Mouse (Mus musculus) olfactory bulb, adult 2 months (tissue): Measurements from ENCODE around the gene Enox1. TPM values are rescaled to one million over a fixed set of nuclear protein-coding genes. Genes with fewer than 3 reads are reported as not detected.

Experiments
- H3K27ac ChIP-seq: fragments of 200-500 bp; 2 replicates; pipeline ENCODE4 v1.5.1; 2012; ENCODE audit warnings: low read depth, low read length; ENCODE audit not compliant: insufficient read depth
- H3K4me1 ChIP-seq: fragments of 200-500 bp; 2 replicates; pipeline ENCODE4 v1.6.1; 2012; ENCODE audit warnings: low read length; ENCODE audit not compliant: control insufficient read depth, insufficient read depth
- H3K4me3 ChIP-seq: fragments of 200-500 bp; 2 replicates; pipeline ENCODE4 v1.5.1; 2012; ENCODE audit warnings: mild to moderate bottlenecking, low read depth, low read length, moderate library complexity; ENCODE audit not compliant: insufficient read depth
- CTCF ChIP-seq: fragments of 200-500 bp; IDR thresholded peaks from 2 replicates; pipeline ENCODE4 v1.5.1; 2012; ENCODE audit warnings: low read depth, mild to moderate bottlenecking, low read length, moderate library complexity; ENCODE audit not compliant: insufficient read depth
- POLR2A ChIP-seq: fragments of 200-500 bp; IDR thresholded peaks from 2 replicates; pipeline ENCODE4 v1.6.1; 2012; ENCODE audit warnings: mild to moderate bottlenecking, low read depth, low read length, moderate library complexity; ENCODE audit not compliant: insufficient read depth
- WGBS: fragments of 180-500 bp; shearing (Covaris S2); methylation state at CpG from one replicate; pipeline ENCODE4 v1.1.7; 2018; 5-methylcytosine and 5-hydroxymethylcytosine counted together
- polyA plus RNA-seq: library from polyadenylated mRNA; stranded (reverse); fragments of >200 nt; gene quantifications from 2 replicates; pipeline ENCODE4 v1.2.4, GENCODE M21; 2012; ENCODE audit warnings: low replicate concordance; ENCODE audit not compliant: missing spikeins, insufficient read depth, insufficient read length

The Enox1 gene
- polyA plus RNA-seq, 1 experiment, result not detected

DNA sequence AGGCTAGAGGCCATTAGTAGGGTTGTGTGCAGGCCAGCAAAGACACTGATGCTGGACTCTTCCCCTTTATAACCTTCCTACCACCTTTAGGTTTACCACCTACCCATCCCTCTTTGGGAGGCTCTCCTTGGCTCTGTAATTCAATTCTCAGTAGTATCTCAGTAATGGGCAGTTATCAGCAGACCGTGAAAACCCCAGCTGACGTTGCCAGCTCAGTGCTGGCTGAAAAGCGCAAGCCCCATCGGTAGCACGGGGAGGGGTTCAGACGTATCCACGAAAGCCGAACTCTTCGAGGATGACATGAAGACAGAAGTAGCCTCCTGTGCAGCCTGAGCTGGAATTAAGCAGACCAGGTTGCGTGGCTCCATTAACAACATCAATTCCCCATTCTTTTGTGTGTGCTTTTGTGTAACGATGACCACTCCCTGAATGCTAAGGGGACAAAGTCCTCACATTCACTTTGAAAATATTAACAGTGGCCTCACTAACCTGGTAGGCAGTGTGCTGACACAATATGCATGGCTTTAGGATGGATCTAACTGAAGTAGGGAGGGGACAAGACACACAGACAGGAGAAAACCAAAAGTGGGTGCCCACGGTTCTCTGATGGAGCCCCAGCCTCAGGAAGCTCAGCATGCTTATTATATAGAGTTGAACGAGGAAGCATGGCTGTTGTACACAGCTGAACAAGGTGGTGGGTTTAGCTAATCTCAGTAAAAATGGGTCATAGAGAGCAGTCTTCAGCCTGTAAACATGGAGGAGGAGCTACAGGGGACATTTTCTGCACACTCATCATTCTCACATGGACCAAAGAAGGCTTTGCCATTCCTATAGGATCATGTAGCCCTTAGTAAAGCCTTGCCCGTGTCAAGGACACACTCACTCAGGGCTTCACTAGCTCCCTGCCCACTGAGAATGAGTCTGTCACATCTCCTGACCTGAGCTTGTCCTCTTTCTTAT, 439.9 kb downstream of the Enox1 start:
- TF ChIP-seq CTCF (no peak), POLR2A (no peak)
- 78% methylated on average over 14 of the region's 14 CpGs for WGBS
- no peak overlapping the region for H3K4me3 ChIP-seq
- peaks cover 3% of the 10 kb centered on the region; the same call in 1 of the 2 replicates for H3K4me1 ChIP-seq
- no peak overlapping the region for H3K27ac ChIP-seq

DNA sequence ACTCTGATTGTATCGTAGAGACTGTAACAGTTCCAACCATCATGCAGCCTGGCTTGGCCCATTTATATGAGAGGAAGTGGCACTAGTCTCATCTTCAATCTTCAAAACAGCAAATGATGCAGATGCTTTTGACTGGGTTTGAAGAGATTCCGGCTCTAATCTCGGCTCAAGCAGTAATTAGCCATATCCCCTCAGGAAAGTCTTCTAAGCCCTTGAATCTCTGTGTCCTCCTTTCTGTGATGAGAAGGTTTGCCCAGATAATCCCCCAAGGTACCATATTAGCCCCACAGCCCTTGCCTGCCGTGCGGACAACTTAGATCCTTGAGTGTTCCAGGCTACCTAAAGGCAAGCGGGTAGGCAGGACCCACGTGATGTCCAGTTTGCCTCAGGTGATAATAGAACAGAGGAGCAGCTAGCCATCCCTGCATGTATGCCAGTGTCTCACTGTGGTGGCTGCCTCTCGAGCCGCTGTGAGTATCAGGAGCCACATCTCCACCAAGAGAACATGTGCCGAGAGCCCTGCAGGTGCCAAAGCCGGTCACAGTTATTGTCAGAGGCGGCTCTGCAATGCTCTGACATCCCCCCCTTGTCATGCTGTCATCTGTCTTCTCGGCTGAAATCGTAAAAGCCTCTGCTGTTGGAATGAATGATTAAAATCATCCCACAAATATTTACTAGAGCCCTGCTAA, 442.6 kb downstream of the Enox1 start:
- no peak overlapping the region for H3K27ac ChIP-seq
- TF ChIP-seq CTCF, result no peak
- no peak for TF ChIP-seq POLR2A

DNA sequence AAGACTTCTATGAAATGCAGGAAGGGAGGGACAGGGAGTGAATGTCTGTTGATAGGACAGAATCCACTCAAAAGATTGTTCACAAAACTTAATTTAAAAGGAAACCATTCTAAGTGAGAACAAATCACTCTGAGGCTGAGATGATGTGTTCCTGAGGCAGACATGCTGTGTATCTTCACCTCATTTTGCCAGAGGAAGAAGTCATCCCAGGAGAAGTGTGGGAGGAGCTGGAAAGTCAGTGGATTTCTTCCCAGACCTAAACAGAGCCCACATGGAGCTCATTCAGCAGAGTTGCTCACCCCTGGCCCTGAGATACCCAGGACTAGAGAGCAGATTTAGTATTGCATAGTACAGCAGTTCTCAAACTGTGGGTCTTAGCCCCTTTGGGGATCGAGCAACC, 444.2 kb downstream of the Enox1 start:
- WGBS, result 97% methylated on average over 1 of the region's 1 CpGs
- TF ChIP-seq CTCF, result no peak
- no peak for TF ChIP-seq POLR2A

More for the DNA sequence above, 442.6 kb downstream of the Enox1 start:
- no peak overlapping the region for H3K4me3 ChIP-seq
- H3K4me1 ChIP-seq, result no peaks in the 10 kb centered on the region
- 89% methylated on average over 14 of the region's 14 CpGs for WGBS

DNA sequence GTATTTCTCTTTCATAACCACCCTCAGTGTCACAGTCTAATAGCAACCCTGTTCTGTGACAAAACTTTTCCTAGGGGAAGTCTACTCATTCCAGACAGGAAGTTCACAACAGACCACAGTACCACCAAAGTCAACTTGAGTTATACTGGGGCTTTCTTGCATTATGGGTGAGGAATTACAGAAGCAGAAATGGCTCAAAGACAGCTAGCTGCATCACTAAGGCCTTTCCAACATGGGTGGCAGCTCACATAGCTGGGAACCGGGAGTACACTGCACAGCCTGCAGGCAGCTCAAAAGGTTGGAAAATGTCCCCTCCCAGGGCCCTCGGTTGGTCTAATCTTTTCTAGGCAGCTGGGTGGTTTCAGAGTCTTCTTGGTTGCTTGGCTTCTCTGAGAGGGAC, 444.9 kb downstream of the Enox1 start:
- H3K4me1 ChIP-seq, result no peaks in the 10 kb centered on the region
- TF ChIP-seq POLR2A (no peak), CTCF (no peak)
- WGBS, result 88% methylated on average over 2 of the region's 2 CpGs
- H3K27ac ChIP-seq, result no peak overlapping the region
- H3K4me3 ChIP-seq, result no peak overlapping the region

More for the DNA sequence above, 444.2 kb downstream of the Enox1 start:
- no peak overlapping the region for H3K27ac ChIP-seq
- H3K4me1 ChIP-seq, result no peaks in the 10 kb centered on the region
- H3K4me3 ChIP-seq, result no peak overlapping the region

DNA sequence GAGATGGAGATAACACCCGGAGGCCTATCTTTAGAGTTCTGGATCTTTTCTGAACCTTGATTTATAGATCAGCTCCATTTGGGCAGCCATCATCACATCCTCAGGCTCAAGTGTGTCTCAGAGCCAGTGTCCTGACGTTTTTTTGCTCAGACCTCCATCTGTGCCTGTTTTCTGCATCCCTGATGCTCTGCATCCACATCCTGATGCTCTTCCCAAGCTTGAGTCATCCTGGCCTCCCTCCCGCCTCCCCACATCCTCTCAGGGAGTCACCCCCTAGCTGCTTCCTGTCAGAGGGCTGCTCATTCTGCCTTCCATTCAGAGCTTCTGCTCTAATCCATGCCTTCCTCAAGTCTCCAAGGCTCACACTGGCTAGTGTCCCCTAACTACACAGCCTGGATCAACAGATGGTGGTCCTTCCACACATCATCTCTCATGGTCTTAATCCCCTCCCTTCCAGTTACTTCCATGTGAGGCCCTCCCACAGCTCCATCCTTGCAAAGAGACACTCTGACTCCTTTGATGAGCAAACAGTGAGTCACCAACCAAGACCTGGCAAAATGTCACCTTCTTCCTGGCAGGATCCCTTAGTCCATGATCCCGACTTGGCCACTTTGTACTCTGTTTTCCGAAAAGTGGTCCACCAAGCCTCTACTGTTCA, 451.7 kb downstream of the Enox1 start:
- Histone ChIP-seq H3K4me3 (no peak overlapping the region), H3K4me1 (peaks cover 5% of the 10 kb centered on the region), H3K27ac (no peak overlapping the region; the same call in 1 of the 2 replicates)
- WGBS, result 68% methylated on average over 5 of the region's 5 CpGs
- TF ChIP-seq CTCF (no peak), POLR2A (no peak)

DNA sequence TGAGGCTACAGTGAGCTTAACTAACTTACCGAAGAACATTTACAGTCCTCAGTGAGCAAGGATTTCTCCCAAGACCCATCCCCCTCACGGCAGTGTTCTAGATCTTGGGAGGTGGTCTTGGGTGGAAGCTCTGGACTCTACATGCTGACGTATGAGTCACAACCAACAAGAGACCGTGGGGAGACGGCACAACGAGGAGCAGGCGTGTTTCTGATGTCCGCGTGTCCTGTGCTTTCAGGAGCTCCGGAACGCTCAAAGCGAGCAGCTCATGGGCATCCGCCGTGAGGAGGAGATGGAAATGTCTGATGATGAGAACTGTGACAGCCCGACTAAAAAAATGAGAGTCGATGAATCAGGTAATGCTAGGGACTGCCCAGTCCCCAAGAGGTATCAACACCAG, 458.6 kb downstream of the Enox1 start:
- Histone ChIP-seq H3K27ac (no peak overlapping the region), H3K4me1 (no peaks in the 10 kb centered on the region; the same call in 1 of the 2 replicates), H3K4me3 (no peak overlapping the region)
- WGBS, result 94% methylated on average over 16 of the region's 16 CpGs
- TF ChIP-seq POLR2A (no peak), CTCF (no peak)

DNA sequence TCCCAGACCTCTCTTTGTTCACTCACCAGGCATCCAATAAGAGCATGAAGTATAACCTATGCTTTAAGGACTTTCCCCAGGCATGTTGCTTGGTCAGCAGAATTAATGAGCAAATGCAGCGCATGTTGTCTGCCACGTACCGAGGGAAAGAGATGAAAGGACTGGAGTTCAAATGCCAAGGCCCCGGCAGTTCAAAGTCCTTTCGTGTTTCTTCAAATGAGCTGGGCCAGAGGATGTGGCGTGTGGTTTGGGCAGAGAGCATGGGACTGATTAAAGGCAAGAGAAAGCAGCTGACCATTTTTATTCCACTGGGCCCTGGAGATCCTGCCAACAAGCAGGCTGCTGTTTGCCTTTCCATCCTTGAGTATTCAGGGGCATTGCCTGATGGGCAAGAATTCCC, 460.7 kb downstream of the Enox1 start:
- WGBS, result 68% methylated on average over 6 of the region's 6 CpGs
- peaks cover 3% of the 10 kb centered on the region; the same call in 1 of the 2 replicates for H3K4me1 ChIP-seq
- no peak overlapping the region for H3K27ac ChIP-seq

DNA sequence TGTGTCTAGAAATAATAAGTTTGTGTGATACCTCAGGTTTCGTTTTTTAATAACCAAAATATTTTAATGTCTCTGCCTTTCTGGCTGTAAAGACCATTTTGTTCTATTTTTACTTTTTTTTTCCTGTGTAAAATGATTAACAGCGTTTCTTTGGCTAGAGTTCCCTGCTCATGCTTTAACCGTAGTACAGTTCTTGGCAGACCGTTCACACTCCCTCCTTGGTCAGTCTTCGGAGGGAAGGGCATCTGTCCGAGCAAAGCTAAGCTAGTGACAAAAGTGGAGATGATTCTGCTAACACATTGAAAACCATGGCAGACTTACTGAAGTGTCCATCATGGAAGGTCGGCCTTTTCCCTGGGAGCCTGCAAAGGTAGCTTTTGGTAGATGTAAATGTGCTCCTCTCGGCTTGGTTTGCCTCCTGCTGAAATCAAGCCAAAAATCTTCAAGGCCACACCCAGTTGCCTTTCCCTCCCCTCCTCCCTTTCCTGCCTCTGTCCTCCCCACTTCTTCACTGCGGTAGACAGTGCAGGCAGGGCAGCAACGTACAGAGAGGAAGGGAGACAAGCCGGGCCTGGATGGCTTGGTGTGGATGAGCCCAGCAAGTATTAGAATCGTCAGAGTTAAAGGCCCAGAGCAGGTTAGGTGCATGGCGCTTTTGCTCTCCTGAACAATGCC, 461.7 kb downstream of the Enox1 start:
- Histone ChIP-seq H3K4me3 (no peak overlapping the region), H3K4me1 (peaks cover 3% of the 10 kb centered on the region; the same call in 1 of the 2 replicates), H3K27ac (no peak overlapping the region)
- 74% methylated on average over 13 of the region's 13 CpGs for WGBS
- no peak for TF ChIP-seq CTCF
- no peak for TF ChIP-seq POLR2A

More for the DNA sequence above, 460.7 kb downstream of the Enox1 start:
- H3K4me3 ChIP-seq, result no peak overlapping the region
- TF ChIP-seq POLR2A, result no peak
- TF ChIP-seq CTCF, result no peak
